Mouse (Mus musculus): ENCODE measurements at regions not wholly inside any gene's neighbourhood (a gene's known extent, or its start where the extent isn't known, plus 50 kb on each side); places are given as distances from the start of the nearest gene placed in this dataset.

- peak; percentile 19 for DNase-seq
Observed at GRCm38 (mm10) chr10:71485063-71485762, 137.7 kb downstream of the Ipmk start.

DNA sequence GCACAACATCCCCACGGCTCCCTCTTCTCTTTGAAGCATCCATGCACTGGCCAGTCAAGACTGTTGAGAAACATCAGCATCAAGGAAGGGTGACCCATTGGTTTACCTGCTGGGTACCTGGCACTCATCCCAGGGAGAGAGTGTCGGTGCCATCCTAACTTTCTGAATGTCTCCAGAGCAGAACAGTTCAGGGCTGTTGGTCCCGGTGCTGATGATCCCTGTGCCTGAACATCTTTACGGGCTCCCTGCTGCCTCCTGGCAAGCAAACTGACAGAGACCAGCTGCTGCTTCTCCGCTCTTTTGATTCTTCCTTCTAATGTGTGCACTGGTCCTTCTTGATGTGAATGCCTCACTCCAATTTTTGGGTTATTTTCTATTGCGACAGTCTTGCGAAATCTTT, 142.2 kb downstream of the Ipmk start:
- DNase-seq = no peak

- no peak for DNase-seq
Observed at GRCm38 (mm10) chr10:71502096-71502495, 154.5 kb downstream of the Ipmk start.

GRCm38 (mm10) chr10:71504219-71504618, 156.7 kb downstream of the Ipmk start:
- DNase-seq = no peak

DNA sequence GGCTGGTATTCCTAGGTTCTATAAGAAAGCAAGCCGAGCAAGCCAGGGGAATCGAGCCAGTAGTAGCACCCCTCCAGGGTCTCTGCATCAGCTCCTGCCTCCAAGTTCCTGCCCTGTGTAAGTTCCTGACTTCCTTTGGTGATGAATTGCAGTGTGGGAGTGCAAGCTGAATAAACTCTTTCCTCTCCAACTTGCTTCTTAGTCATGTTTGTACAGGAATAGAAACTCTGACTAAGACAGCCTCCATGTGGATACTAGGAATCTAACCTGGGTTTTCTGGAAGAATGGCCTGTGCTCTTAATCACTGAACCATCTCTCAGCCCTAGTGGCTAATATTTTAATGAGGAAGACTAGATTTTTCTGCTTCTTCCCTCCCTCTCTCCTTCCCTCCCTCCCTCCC, 177.7 kb downstream of the Ipmk start:
- no peak for DNase-seq

DNA sequence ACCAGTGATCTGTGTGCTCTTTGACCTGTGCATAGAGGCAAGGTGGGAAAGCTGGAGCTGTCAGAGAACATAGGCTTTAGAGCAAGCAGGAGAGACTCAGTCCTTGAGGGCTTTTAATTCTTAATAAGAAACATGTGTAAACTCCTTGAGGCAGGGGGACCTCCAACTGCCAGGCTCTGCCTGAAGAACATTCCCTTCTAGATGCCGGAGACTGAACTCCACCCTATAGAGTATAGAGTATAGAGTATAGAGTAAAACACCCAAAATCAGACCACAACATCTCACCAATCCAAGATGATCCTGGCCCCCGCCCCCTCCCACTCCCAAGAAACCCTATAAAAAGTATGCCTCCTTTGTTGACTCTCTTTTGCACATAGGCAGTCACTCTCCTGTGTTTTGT, 186.2 kb downstream of the Ipmk start:
- DNase-seq = no peak

GRCm38 (mm10) chr10:71545489-71545888, 197.9 kb downstream of the Ipmk start:
- no peak for DNase-seq

DNA sequence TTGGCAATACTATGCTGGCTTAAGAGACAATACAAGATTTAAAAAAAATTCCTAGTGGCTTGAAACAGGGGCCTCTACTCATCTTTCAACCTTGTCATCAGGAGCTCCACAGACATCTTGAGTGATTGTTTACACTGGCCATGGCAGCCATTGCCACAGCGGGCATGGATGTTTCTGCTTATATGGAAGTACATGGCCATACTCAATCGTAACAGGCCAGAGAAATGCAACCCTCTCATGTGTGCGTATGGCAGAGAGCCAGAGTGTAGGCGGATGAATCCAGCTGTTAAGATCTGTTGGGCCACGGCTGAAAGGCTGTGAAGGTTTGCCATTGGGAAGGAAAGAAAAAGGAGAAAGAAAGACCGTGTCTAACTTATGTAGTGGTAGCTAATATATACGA, 198.9 kb downstream of the Ipmk start:
- no peak for DNase-seq

- no peak for DNase-seq
Observed at GRCm38 (mm10) chr10:71583716-71584115, 236.2 kb downstream of the Ipmk start.

GRCm38 (mm10) chr10:71598515-71598914, 251.0 kb downstream of the Ipmk start:
- DNase-seq = no peak

DNA sequence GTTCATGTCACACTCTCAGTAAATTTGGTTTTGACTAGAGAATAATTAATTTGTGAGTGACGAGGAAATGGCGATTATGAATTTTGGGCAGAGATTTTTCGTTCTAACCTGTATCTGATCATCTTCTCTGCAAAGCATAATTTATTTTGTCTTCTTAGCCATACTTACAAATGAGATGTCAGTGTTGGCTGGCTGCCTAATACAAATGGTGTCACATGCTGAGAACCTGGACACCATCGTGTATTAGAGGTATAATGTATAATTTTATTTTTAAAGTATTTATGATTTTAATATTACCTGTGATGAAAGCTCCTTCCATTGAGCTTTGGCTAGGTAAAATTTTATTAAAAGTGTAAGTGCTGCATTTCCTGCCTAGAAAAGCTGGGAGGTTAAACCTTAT, 266.2 kb downstream of the Ipmk start:
- DNase-seq = no peak

GRCm38 (mm10) chr10:71617156-71617555, 269.6 kb downstream of the Ipmk start:
- DNase-seq = no peak

DNA sequence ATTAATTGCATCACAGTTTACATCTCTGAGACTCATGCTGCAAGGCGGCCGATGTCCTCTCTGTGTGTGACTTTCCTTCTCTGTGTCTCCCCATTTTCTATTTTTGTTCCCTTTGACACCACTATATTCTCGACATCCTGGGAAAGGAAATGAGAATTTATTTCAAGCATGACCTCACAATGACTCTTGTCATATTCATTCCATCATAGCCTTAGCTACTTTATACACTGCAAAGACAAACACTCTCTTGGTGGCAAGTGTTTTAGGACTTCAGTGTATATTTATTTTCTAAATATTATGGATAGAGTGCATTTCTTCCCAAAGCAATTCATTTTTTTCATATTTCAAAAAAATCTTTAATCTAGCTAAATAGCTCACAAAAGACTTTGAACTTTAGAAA, 298.5 kb downstream of the Ipmk start:
- DNase-seq = no peak

DNA sequence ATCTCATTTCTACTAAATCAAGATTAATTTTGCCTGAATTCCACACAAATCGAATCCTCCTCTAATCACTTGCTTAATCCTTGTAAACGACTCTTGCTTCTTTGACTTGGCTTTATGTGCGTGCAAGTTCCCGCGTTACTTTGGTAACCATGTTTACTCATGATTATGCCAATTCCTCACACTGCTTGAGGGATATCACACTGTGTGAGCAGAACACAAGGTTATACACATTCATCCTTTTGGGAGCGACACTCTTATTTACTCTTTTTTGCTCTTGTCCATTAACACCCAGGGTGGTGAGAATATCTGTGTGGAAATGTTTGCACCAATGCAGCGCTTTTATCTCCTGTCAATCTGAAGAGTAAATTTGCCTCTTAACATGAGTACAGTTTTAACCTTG, 310.0 kb downstream of the Ipmk start:
- no peak for DNase-seq

DNA sequence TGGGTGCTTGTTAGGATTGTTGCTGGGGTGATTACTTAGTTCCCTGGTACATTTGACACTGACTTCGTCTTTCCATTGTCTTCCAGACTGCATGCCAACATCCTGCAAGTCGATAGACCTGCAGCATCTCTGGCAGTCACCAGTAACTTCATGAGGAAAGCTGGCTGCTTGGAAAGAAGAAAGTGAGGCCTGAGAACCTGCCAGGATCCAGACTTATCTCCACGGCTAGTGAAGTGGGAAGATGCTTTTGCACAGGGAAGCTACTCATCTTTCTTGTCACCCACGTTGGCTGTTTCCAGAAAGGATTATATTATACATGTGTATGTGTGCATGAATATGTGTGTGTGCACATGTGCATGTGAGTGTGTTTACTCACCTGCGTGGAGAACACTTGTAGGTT, 316.0 kb downstream of the Ipmk start:
- DNase-seq = no peak

DNA sequence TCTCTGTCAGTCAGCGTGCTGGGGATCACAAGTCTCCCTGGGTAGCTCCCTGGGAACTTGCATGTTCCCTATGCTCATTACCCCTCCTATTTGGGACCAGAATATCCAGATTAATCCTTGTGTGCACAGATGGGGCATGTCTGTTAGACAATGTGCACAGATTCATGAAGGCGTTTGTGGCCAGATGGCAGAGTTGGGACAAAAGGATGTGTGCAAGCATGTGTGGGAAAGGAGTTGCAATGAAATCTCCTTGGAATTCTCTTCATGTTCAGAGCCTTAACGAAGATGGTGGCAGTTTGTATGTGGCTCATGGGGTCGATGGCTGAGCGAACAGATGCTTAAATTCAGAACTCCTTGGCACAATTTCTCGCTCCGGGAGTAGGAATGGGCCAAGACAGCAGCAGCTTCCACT, 319.6 kb downstream of the Ipmk start:
- no peak for DNase-seq

- DNase-seq = no peak
Observed at GRCm38 (mm10) chr10:71679240-71679639, 331.7 kb downstream of the Ipmk start.

GRCm38 (mm10) chr10:71713456-71713855, 365.9 kb downstream of the Ipmk start:
- no peak for DNase-seq

DNA sequence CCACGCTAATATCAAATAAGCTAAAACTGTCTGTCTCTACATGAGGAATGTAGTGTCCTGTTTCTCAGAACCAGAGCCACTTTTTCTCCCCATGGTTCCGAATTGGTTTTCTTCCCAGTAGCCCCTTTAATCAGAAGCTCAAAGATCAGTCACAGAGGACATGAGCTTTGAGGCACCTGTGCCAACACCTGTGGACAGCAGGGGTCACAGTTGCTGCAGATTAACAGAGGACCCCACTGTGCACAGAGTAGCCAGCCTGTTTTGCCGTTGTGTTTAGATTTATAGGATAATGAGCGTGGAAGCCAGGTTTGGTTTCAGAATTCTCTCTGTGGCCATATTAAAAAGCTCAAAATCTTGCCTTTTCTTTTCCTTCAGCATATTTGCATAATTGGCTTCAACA, 380.2 kb downstream of the Ipmk start:
- DNase-seq = no peak

GRCm38 (mm10) chr10:71733821-71734220, 386.3 kb downstream of the Ipmk start:
- DNase-seq = no peak

GRCm38 (mm10) chr10:71734481-71734880, 386.9 kb downstream of the Ipmk start:
- DNase-seq = no peak

DNA sequence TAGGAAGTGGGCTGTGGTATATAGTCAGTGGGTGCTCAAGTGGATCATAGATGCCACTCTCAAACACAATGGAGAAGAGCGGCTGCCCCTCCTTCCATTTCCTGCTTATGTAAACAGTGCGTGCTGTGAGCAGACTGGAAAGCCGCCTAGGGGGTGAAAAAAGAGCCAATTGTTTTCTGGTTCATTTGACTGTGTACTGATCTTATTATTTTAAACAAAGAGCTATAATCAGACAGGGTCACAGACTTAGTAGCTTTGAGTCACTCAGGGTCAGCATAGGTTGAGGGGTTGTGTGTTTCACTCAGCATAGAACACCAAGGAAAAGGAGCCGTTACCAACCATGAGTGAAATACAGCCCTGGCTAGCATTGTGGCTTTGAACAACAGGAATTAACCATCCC, 390.7 kb downstream of the Ipmk start:
- DNase-seq = peak; percentile 42

DNA sequence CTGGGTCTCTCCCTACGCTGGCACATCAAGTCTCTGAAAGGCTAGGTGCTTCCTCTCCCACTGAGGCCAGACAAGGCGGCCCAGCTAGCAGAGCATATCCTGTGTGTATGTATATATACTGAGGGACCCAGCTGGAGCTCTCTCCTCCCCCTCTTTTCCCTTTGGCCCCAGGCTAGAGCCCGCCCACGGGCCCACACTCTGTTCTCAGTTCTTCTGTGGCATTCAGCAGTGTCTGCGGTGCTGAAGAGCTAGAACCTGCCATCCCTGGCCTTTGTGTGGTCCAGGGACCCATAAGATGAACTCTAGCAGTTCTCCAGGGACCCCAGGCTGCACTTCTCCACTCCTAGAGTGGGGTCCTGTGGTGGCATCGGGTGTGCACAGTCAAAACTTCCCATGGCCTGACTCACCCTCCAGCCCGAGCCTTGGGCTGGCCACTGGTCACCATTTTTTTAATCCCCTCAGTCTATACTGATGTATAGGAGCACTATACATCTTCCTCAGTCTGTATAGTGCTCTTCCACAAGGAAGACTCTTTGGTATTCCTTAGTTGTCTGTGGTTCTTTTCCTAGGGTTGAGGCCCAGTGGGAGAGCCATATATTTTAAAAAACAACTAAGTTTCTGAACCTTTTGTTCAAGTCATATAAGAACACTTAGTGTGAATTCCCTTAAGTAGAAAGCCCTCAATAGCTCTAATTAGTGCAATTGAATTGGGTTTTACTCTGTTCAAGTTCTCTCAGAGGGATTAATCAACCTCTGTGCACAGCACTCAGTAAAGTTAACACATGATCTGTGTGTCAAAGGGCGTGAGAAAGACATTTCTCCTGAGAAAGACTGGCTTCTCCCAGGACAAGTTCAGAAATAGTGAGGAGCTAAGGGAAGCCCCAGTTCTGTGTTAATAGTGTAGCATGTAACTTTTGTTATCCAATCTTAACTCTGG, 401.3 kb downstream of the Ipmk start:
- no peak for DNase-seq

DNA sequence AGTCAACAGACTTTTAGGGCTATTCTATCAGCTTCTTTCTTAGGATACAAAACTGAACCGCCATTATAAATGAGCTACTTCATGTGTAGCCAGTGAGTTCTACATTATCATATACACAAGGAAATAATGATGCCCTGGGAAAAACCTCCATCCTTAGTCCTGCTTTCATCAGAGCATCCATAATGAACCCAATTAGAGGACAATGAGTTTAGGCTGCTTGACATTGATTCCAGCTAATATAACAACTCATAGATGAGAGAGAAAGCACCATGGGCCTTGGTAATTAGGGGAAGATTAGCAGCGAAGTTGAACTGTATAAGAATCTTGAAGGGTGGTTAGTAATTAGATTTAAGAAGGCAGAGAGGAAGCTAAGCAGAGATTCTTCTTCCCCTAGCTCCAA, 405.7 kb downstream of the Ipmk start:
- no peak for DNase-seq
